Mouse (Mus musculus): ENCODE results near the gene Klre1. TPM values are rescaled to one million over a fixed set of nuclear protein-coding genes. Genes with fewer than 3 reads are reported as not detected.
"Not testable (repeated sequence)": the region's sequence is repeated elsewhere in the genome, so short reads cannot be mapped to it uniquely, and the experiment has no call there.

Klre1 gene
- total RNA-seq, 2 experiments from 2014 or later = 0.30 TPM; not detected in 1

GRCm38 (mm10) chr6:129583014-129583413 is 5.3 kb downstream of the Klre1 start:
- DNase-seq = no peak

- no peak for DNase-seq
These were observed 13.8 kb downstream of the Klre1 start, which contains the start of gene Klrd1 for GRCm38 (mm10) chr6:129591508-129591907. Klrd1 (plus strand) TSS chr6:129591782.

- DNase-seq = no peak
These were observed 30.7 kb downstream of the Klre1 start for GRCm38 (mm10) chr6:129608372-129608771.

- DNase-seq = no peak
These were observed 46.0 kb downstream of the Klre1 start, which contains the start of gene Klrk1 for GRCm38 (mm10) chr6:129623735-129624134. Klrk1 (minus strand) TSS chr6:129623864.

GRCm38 (mm10) chr6:129631046-129631445 is 53.3 kb downstream of the Klre1 start:
- DNase-seq = not testable (repeated sequence)

Other genes starting within 250 kb of the Klre1 start
- gene 4922502D21Rik, start 246.1 kb upstream of the Klre1 start, total RNA-seq (2021) = not detected
- gene Clec12a, start 235.2 kb upstream of the Klre1 start, total RNA-seq (2021) = 1 to 10 TPM in 1 of 2 experiments, under 1 TPM in 1; 0.93 to 1.4 TPM
- not detected for gene Clec12b, start 192.0 kb upstream of the Klre1 start, total RNA-seq (2021)
- gene Clec1b, start 180.6 kb upstream of the Klre1 start, total RNA-seq (2021) = 1 to 10 TPM in 1 of 2 experiments, under 1 TPM in 1; 0.56 to 1.2 TPM
- gene Clec9a, start 169.0 kb upstream of the Klre1 start, total RNA-seq (2021) = under 1 TPM; 0.13 to 0.17 TPM
- gene Clec1a, start 125.9 kb upstream of the Klre1 start, total RNA-seq (2021) = 1 to 10 TPM; 3.4 to 9.7 TPM
- under 1 TPM in 1 of 2 experiments, not detected in 1; 0.40 TPM for gene Olr1, start 70.7 kb upstream of the Klre1 start, total RNA-seq (2021)
- not detected for gene Tmem52b, start 65.3 kb upstream of the Klre1 start, total RNA-seq (2021)
- 100 to 1,000 TPM; 237 to 286 TPM for gene Gabarapl1, start 44.7 kb upstream of the Klre1 start, total RNA-seq (2021)
- gene Klrd1, start 13.9 kb downstream of the Klre1 start, total RNA-seq (2021) = not detected
- gene Klrk1, start 46.0 kb downstream of the Klre1 start, total RNA-seq (2021) = under 1 TPM; 0.10 to 0.72 TPM
- not detected for gene Klrc3, start 65.4 kb downstream of the Klre1 start, total RNA-seq (2021)
- gene Klrc2, start 82.8 kb downstream of the Klre1 start, total RNA-seq (2021) = not detected
- gene Klrc1, start 101.1 kb downstream of the Klre1 start, total RNA-seq (2021) = not detected
- gene Klri1, start 139.2 kb downstream of the Klre1 start, total RNA-seq (2021) = not detected
- gene Klri2, start 162.6 kb downstream of the Klre1 start, total RNA-seq (2021) = not detected
- gene Gm156, start 206.4 kb downstream of the Klre1 start, total RNA-seq (2021) = not detected

All from adrenal gland, postnatal 36 days (tissue).